Mouse (Mus musculus) midbrain, embryonic 10.5 days (tissue): ENCODE results near the gene Lancl2. TPM values are rescaled to one million over a fixed set of nuclear protein-coding genes. Genes with fewer than 3 reads are reported as not detected.

Experiments used
- DNase-seq: peaks from one replicate; pipeline ENCODE4 v3.0.0-alpha.2; 2017; ENCODE audit warnings: low spot score
- H3K27ac ChIP-seq: fragments of 300-500 bp; sonication (generic); replicated peaks from 2 replicates; pipeline ENCODE4 v1.5.1; 2016; ENCODE audit warnings: mild to moderate bottlenecking
- H3K27me3 ChIP-seq: fragments of 300-500 bp; sonication (generic); 2 replicates; pipeline ENCODE4 v1.6.1; 2016; ENCODE audit warnings: low read depth, mild to moderate bottlenecking; ENCODE audit not compliant: poor library complexity, severe bottlenecking
- H3K36me3 ChIP-seq: fragments of 300-500 bp; sonication (generic); 2 replicates; pipeline ENCODE4 v1.6.1; 2016; ENCODE audit warnings: mild to moderate bottlenecking, moderate library complexity
- H3K4me1 ChIP-seq: fragments of 300-500 bp; sonication (generic); 2 replicates; pipeline ENCODE4 v1.6.1; 2016
- H3K4me3 ChIP-seq: fragments of 300-500 bp; sonication (generic); 2 replicates; pipeline ENCODE4 v1.5.1; 2016; ENCODE audit warnings: mild to moderate bottlenecking, moderate library complexity
- H3K9me3 ChIP-seq: fragments of 300-500 bp; sonication (generic); replicated peaks from 2 replicates; pipeline ENCODE4 v1.6.1; 2016; ENCODE audit warnings: mild to moderate bottlenecking
- WGBS: fragments of 180-500 bp; shearing (Covaris S2); methylation state at CpG from one replicate; pipeline ENCODE4 v1.1.7; 2016; 5-methylcytosine and 5-hydroxymethylcytosine counted together
- polyA plus RNA-seq: library from polyadenylated mRNA; unstranded; fragments of >200 nt; fragmentation: Nextera tagmentation; extraction: Ambion mirVana; gene quantifications from 2 replicates; pipeline ENCODE4 v1.2.1, GENCODE M21; 2016

The Lancl2 gene
- polyA plus RNA-seq, 1 experiment from 2014 or later: 39.3 TPM

- no peak overlapping the region for H3K4me3 ChIP-seq
- no peaks in the 10 kb centered on the region for H3K9me3 ChIP-seq
- 93% methylated on average over 3 of the region's 3 CpGs for WGBS
- no peaks in the 10 kb centered on the region for H3K27me3 ChIP-seq
- no peak overlapping the region for H3K27ac ChIP-seq
- no peak for DNase-seq
- peaks cover 13% of the 10 kb centered on the region for H3K36me3 ChIP-seq
- H3K4me1 ChIP-seq: no peaks in the 10 kb centered on the region
Measured at GRCm38 (mm10) chr6:57780359-57780758, 78.0 kb downstream of the Lancl2 start.

GRCm38 (mm10) chr6:57782658-57783057, 80.3 kb downstream of the Lancl2 start:
- no peak for DNase-seq
- Histone ChIP-seq H3K36me3 (peaks cover 4% of the 10 kb centered on the region), H3K4me3 (no peak overlapping the region), H3K9me3 (no peaks in the 10 kb centered on the region), H3K27me3 (no peaks in the 10 kb centered on the region), H3K4me1 (no peaks in the 10 kb centered on the region), H3K27ac (no peak overlapping the region)
- WGBS: 93% methylated on average over 1 of the region's 1 CpGs

- no peak overlapping the region for H3K27ac ChIP-seq
- no peak for DNase-seq
- peaks cover 20% of the 10 kb centered on the region for H3K36me3 ChIP-seq
- H3K9me3 ChIP-seq: no peaks in the 10 kb centered on the region
- H3K4me1 ChIP-seq: no peaks in the 10 kb centered on the region
- no peaks in the 10 kb centered on the region for H3K27me3 ChIP-seq
- 89% methylated on average over 1 of the region's 1 CpGs for WGBS
- no peak overlapping the region for H3K4me3 ChIP-seq
Measured at GRCm38 (mm10) chr6:57784251-57784650, 81.9 kb downstream of the Lancl2 start.

GRCm38 (mm10) chr6:57787376-57787775, 85.0 kb downstream of the Lancl2 start:
- DNase-seq: no peak
- Histone ChIP-seq H3K36me3 (peaks cover 27% of the 10 kb centered on the region), H3K9me3 (no peaks in the 10 kb centered on the region), H3K4me3 (no peak overlapping the region), H3K27me3 (no peaks in the 10 kb centered on the region), H3K27ac (no peak overlapping the region), H3K4me1 (no peaks in the 10 kb centered on the region)
- 97% methylated on average over 6 of the region's 6 CpGs for WGBS

Other genes starting within 250 kb of the Lancl2 start
- gene Ppm1k, start 167.1 kb upstream of the Lancl2 start, polyA plus RNA-seq: 3.5 and 5.3 TPM in 2 replicates
- gene Herc6, start 121.5 kb upstream of the Lancl2 start, polyA plus RNA-seq: 2.4 and 3.2 TPM in 2 replicates
- 17.7 and 18.8 TPM in 2 replicates for gene Pyurf, start 10.5 kb upstream of the Lancl2 start, polyA plus RNA-seq
- 61.6 and 72.9 TPM in 2 replicates for gene Vopp1, start 122.6 kb downstream of the Lancl2 start, polyA plus RNA-seq
- gene Vmn1r21, start 147.8 kb downstream of the Lancl2 start, polyA plus RNA-seq: 0.07 TPM in 1 of 2 replicates, not detected in the other
- gene Vmn1r22, start 205.5 kb downstream of the Lancl2 start, polyA plus RNA-seq: not detected in 2 replicates
- not detected in 2 replicates for gene Vmn1r23, start 224.3 kb downstream of the Lancl2 start, polyA plus RNA-seq